Mouse (Mus musculus): ENCODE measurements around the gene Acsf3. TPM values are rescaled to one million over a fixed set of nuclear protein-coding genes. Genes with fewer than 3 reads are reported as not detected.

Gene Acsf3
- total and polyA plus RNA-seq, 2 experiments = 12.8 to 38.4 TPM

GRCm38 (mm10) chr8:122856288-122856687 is 81.0 kb downstream of the Acsf3 start:
- H3K36me3 ChIP-seq (ENCODE audit: control insufficient read depth, insufficient read depth, low read length) = no peaks in the 10 kb centered on the region
- peaks cover 21% of the 10 kb centered on the region for H3K4me1 ChIP-seq (ENCODE audit: control insufficient read depth, insufficient read depth, low read length)
- no peaks in the 10 kb centered on the region for H3K27me3 ChIP-seq (ENCODE audit: control insufficient read depth, insufficient read depth, low read length)
- H3K4me3 ChIP-seq (ENCODE audit: insufficient read depth, low read depth, low read length) = no peak overlapping the region
- H3K79me2 ChIP-seq (ENCODE audit: control insufficient read depth, insufficient read depth, low read length) = no peaks in the 10 kb centered on the region
- DNase-seq (ENCODE audit: extremely low read depth, low read depth, low spot score) = peak; percentile 50
- H3K9ac ChIP-seq (ENCODE audit: low read depth, low read length) = no peak overlapping the region
- TF ChIP-seq POLR2A (IDR thresholded peaks at IDR 0.05; ENCODE audit: extremely low read depth, insufficient read depth, low read length) (no peak), CTCF (IDR thresholded peaks at IDR 0.05; ENCODE audit: low read depth, low read length) (no peak)
- no peak overlapping the region for H3K27ac ChIP-seq (replicated peaks; ENCODE audit: insufficient read depth, low read depth, low read length)
- WGBS = 70% methylated on average over 8 of the region's 8 CpGs

- no peaks in the 10 kb centered on the region for H3K27me3 ChIP-seq (ENCODE audit: control insufficient read depth, insufficient read depth, low read length)
- peaks cover 15% of the 10 kb centered on the region for H3K4me1 ChIP-seq (ENCODE audit: control insufficient read depth, insufficient read depth, low read length)
- DNase-seq (ENCODE audit: extremely low read depth, low read depth, low spot score) = no peak
- no peaks in the 10 kb centered on the region for H3K79me2 ChIP-seq (ENCODE audit: control insufficient read depth, insufficient read depth, low read length)
- peak overlapping the region; percentile 67 for H3K27ac ChIP-seq (replicated peaks; ENCODE audit: insufficient read depth, low read depth, low read length)
- TF ChIP-seq POLR2A (IDR thresholded peaks at IDR 0.05; ENCODE audit: extremely low read depth, insufficient read depth, low read length) = no peak
- TF ChIP-seq CTCF (IDR thresholded peaks at IDR 0.05; ENCODE audit: low read depth, low read length) = no peak
- WGBS = 64% methylated on average over 13 of the region's 13 CpGs
- no peaks in the 10 kb centered on the region for H3K36me3 ChIP-seq (ENCODE audit: control insufficient read depth, insufficient read depth, low read length)
- H3K4me3 ChIP-seq (ENCODE audit: insufficient read depth, low read depth, low read length) = no peak overlapping the region
- no peak overlapping the region for H3K9ac ChIP-seq (ENCODE audit: low read depth, low read length)
These were observed 84.6 kb downstream of the Acsf3 start for GRCm38 (mm10) chr8:122859843-122860242.

DNA sequence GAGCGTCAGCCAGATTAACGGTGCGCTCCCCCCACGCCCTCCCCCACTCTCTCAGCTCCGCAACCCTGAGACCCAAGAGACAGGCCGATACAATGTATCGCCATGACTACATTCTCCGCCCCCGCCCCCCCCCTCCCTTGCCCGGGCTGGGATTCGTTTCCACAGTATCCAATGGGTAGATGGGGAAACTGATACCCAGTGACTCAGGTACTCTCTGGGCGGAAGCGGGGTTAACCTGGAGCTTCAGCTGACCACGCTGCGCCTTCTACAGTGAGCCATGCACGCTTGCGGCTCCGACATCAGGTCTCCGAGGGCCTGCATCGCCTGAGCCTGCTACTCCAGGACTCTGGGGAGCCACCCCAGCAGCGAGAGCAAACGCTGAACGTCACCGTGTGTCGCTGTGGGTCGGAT is 89.4 kb downstream of the Acsf3 start:
- H3K4me1 ChIP-seq (ENCODE audit: control insufficient read depth, insufficient read depth, low read length) = peaks cover 8% of the 10 kb centered on the region
- 62% methylated on average over 26 of the region's 26 CpGs for WGBS
- H3K36me3 ChIP-seq (ENCODE audit: control insufficient read depth, insufficient read depth, low read length) = no peaks in the 10 kb centered on the region
- no peak for TF ChIP-seq CTCF (IDR thresholded peaks at IDR 0.05; ENCODE audit: low read depth, low read length)
- TF ChIP-seq POLR2A (IDR thresholded peaks at IDR 0.05; ENCODE audit: extremely low read depth, insufficient read depth, low read length) = no peak
- H3K9ac ChIP-seq (ENCODE audit: low read depth, low read length) = no peak overlapping the region
- no peak for DNase-seq (ENCODE audit: extremely low read depth, low read depth, low spot score)
- no peak overlapping the region for H3K27ac ChIP-seq (replicated peaks; ENCODE audit: insufficient read depth, low read depth, low read length)
- H3K79me2 ChIP-seq (ENCODE audit: control insufficient read depth, insufficient read depth, low read length) = no peaks in the 10 kb centered on the region
- no peaks in the 10 kb centered on the region for H3K27me3 ChIP-seq (ENCODE audit: control insufficient read depth, insufficient read depth, low read length)
- no peak overlapping the region for H3K4me3 ChIP-seq (ENCODE audit: insufficient read depth, low read depth, low read length)

- WGBS = 66% methylated on average over 10 of the region's 10 CpGs
- TF ChIP-seq POLR2A (IDR thresholded peaks at IDR 0.05; ENCODE audit: extremely low read depth, insufficient read depth, low read length) (no peak), CTCF (IDR thresholded peaks at IDR 0.05; ENCODE audit: low read depth, low read length) (peak; percentile 76)
These were observed 90.2 kb downstream of the Acsf3 start for GRCm38 (mm10) chr8:122865441-122865840.

GRCm38 (mm10) chr8:122866231-122866630 is 90.9 kb downstream of the Acsf3 start:
- Histone ChIP-seq H3K4me1 (ENCODE audit: control insufficient read depth, insufficient read depth, low read length) (peaks cover 8% of the 10 kb centered on the region), H3K27ac (replicated peaks; ENCODE audit: insufficient read depth, low read depth, low read length) (no peak overlapping the region), H3K4me3 (ENCODE audit: insufficient read depth, low read depth, low read length) (no peak overlapping the region), H3K79me2 (ENCODE audit: control insufficient read depth, insufficient read depth, low read length) (no peaks in the 10 kb centered on the region), H3K36me3 (ENCODE audit: control insufficient read depth, insufficient read depth, low read length) (no peaks in the 10 kb centered on the region), H3K9ac (ENCODE audit: low read depth, low read length) (no peak overlapping the region), H3K27me3 (ENCODE audit: control insufficient read depth, insufficient read depth, low read length) (no peaks in the 10 kb centered on the region)
- DNase-seq (ENCODE audit: extremely low read depth, low read depth, low spot score) = no peak
- 78% methylated on average over 8 of the region's 8 CpGs for WGBS
- TF ChIP-seq CTCF (IDR thresholded peaks at IDR 0.05; ENCODE audit: low read depth, low read length) (no peak), POLR2A (IDR thresholded peaks at IDR 0.05; ENCODE audit: extremely low read depth, insufficient read depth, low read length) (no peak)

More at GRCm38 (mm10) chr8:122865441-122865840, 90.2 kb downstream of the Acsf3 start:
- H3K36me3 ChIP-seq (ENCODE audit: control insufficient read depth, insufficient read depth, low read length) = no peaks in the 10 kb centered on the region
- H3K4me3 ChIP-seq (ENCODE audit: insufficient read depth, low read depth, low read length) = no peak overlapping the region
- no peak overlapping the region for H3K9ac ChIP-seq (ENCODE audit: low read depth, low read length)
- H3K27ac ChIP-seq (replicated peaks; ENCODE audit: insufficient read depth, low read depth, low read length) = no peak overlapping the region
- no peaks in the 10 kb centered on the region for H3K79me2 ChIP-seq (ENCODE audit: control insufficient read depth, insufficient read depth, low read length)
- H3K4me1 ChIP-seq (ENCODE audit: control insufficient read depth, insufficient read depth, low read length) = peaks cover 8% of the 10 kb centered on the region
- H3K27me3 ChIP-seq (ENCODE audit: control insufficient read depth, insufficient read depth, low read length) = no peaks in the 10 kb centered on the region
- no peak for DNase-seq (ENCODE audit: extremely low read depth, low read depth, low spot score)

Other genes starting within 250 kb of the Acsf3 start
- gene Piezo1, start 224.2 kb upstream of the Acsf3 start, total RNA-seq (2014; rRNA removed) = 2.2 and 4.6 TPM in 2 replicates
- gene Piezo1, start 224.2 kb upstream of the Acsf3 start, polyA plus RNA-seq (2012; rRNA removed) = 8.0 and 11.1 TPM in 2 replicates
- gene Cdt1, start 207.5 kb upstream of the Acsf3 start, total RNA-seq (2014; rRNA removed) = 1.0 and 3.0 TPM in 2 replicates
- gene Cdt1, start 207.5 kb upstream of the Acsf3 start, polyA plus RNA-seq (2012; rRNA removed) = 2.5 and 2.9 TPM in 2 replicates
- 59.8 and 68.3 TPM in 2 replicates for gene Aprt, start 198.6 kb upstream of the Acsf3 start, total RNA-seq (2014; rRNA removed)
- 80.5 and 105 TPM in 2 replicates for gene Aprt, start 198.6 kb upstream of the Acsf3 start, polyA plus RNA-seq (2012; rRNA removed)
- 4.1 and 4.4 TPM in 2 replicates for gene Galns, start 164.0 kb upstream of the Acsf3 start, total RNA-seq (2014; rRNA removed)
- 4.4 and 6.6 TPM in 2 replicates for gene Galns, start 164.0 kb upstream of the Acsf3 start, polyA plus RNA-seq (2012; rRNA removed)
- gene Trappc2l, start 163.8 kb upstream of the Acsf3 start, total RNA-seq (2014; rRNA removed) = 7.4 and 14.5 TPM in 2 replicates
- gene Trappc2l, start 163.8 kb upstream of the Acsf3 start, polyA plus RNA-seq (2012; rRNA removed) = 74.7 and 101 TPM in 2 replicates
- not detected in 2 replicates for gene Pabpn1l, start 152.7 kb upstream of the Acsf3 start, total RNA-seq (2014; rRNA removed)
- not detected in 2 replicates for gene Pabpn1l, start 152.7 kb upstream of the Acsf3 start, polyA plus RNA-seq (2012; rRNA removed)
- 0.28 and 0.40 TPM in 2 replicates for gene Cbfa2t3, start 76.4 kb upstream of the Acsf3 start, total RNA-seq (2014; rRNA removed)
- gene Cbfa2t3, start 76.4 kb upstream of the Acsf3 start, polyA plus RNA-seq (2012; rRNA removed) = 1.2 and 1.3 TPM in 2 replicates
- gene Cdh15, start 72.5 kb downstream of the Acsf3 start, total RNA-seq (2014; rRNA removed) = 0.07 TPM in 1 of 2 replicates, not detected in the other
- 0.06 and 0.11 TPM in 2 replicates for gene Cdh15, start 72.5 kb downstream of the Acsf3 start, polyA plus RNA-seq (2012; rRNA removed)